ENCODE assay signal across 8 mouse cellular contexts in genomic region chr14:58071830-58072770, GRCm38 (mm10). TPM values are rescaled to one million over a fixed set of nuclear protein-coding genes. Genes with fewer than 3 reads are reported as not detected.
DNase-seq lines count a peak whose midpoint lies in the region; ATAC-seq and TF ChIP-seq lines count a peak whose summit lies in the region.

No protein-coding gene starts in this region.

- H3K27ac ChIP-seq in forebrain, embryonic 11.5 days (ENCODE audit: low read depth, low read length) = no peak overlapping the region
- peak overlapping the region; percentile 86 for H3K27ac ChIP-seq in heart, postnatal 0 days (ENCODE audit: low read depth)
- H3K27ac ChIP-seq in liver, embryonic 14.5 days = no peak overlapping the region

- H3K36me3 ChIP-seq in forebrain, embryonic 11.5 days (ENCODE audit: control insufficient read depth, insufficient read depth, low read length) = no peaks in the 10 kb centered on the region
- no peaks in the 10 kb centered on the region for H3K36me3 ChIP-seq in heart, postnatal 0 days (replicated peaks; ENCODE audit: control insufficient read depth, insufficient read depth, low read length)
- H3K36me3 ChIP-seq in liver, embryonic 14.5 days (replicated peaks; ENCODE audit: control insufficient read depth, insufficient read depth, low read depth) = no peaks in the 10 kb centered on the region

- peaks cover 66% of the 10 kb centered on the region for H3K27me3 ChIP-seq in forebrain, embryonic 11.5 days (ENCODE audit: control insufficient read depth, insufficient read depth, low read length)
- H3K27me3 ChIP-seq in heart, postnatal 0 days (ENCODE audit: control insufficient read depth, insufficient read depth, low read length) = peaks cover 25% of the 10 kb centered on the region
- H3K27me3 ChIP-seq in liver, embryonic 14.5 days (ENCODE audit: control insufficient read depth, insufficient read depth, low read length) = peaks cover 85% of the 10 kb centered on the region

- peak overlapping the region; percentile 81 for H3K4me2 ChIP-seq in forebrain, embryonic 11.5 days (ENCODE audit: low read depth, low read length, severe bottlenecking)
- H3K4me2 ChIP-seq in heart, postnatal 0 days (ENCODE audit: low read depth, low read length) = peak overlapping the region; percentile 86
- H3K4me2 ChIP-seq in liver, embryonic 14.5 days (ENCODE audit: low read depth) = peak overlapping the region; percentile 62

- TF ChIP-seq CTCF in heart, postnatal 0 days (IDR thresholded peaks at IDR 0.05; ENCODE audit: low read depth) = no peak
- TF ChIP-seq CTCF in liver, embryonic 14.5 days (IDR thresholded peaks at IDR 0.05; ENCODE audit: low read depth) = no peak

- H3K4me3 ChIP-seq in forebrain, embryonic 11.5 days (ENCODE audit: low read depth, low read length) = peak overlapping the region; percentile 49
- H3K4me3 ChIP-seq in heart, postnatal 0 days (ENCODE audit: low read depth, low read length) = peak overlapping the region; percentile 84
- H3K4me3 ChIP-seq in liver, embryonic 14.5 days (ENCODE audit: insufficient read depth in 1 of 2, low read depth in 2 of 2, low read length in 2 of 2) = peak overlapping the region; percentile 51 to 58

- no peaks in the 10 kb centered on the region for H3K9me3 ChIP-seq in forebrain, embryonic 11.5 days (ENCODE audit: control insufficient read depth, low read length)
- no peaks in the 10 kb centered on the region for H3K9me3 ChIP-seq in heart, postnatal 0 days (replicated peaks; ENCODE audit: control insufficient read depth, low read length)
- H3K9me3 ChIP-seq in liver, embryonic 14.5 days (ENCODE audit: control insufficient read depth, low read length) = no peaks in the 10 kb centered on the region

- DNase-seq in CD4-positive, CD25-positive, alpha-beta regulatory T cell, adult 2 months (ENCODE audit: low read depth, low spot score) = peak; percentile 76
- peak; percentile 96 for DNase-seq in brain, adult 2 months (ENCODE audit: low read depth, low spot score)
- DNase-seq in forebrain, embryonic 11.5 days (ENCODE audit: low spot score) = peak; percentile 87
- DNase-seq in heart, postnatal 0 days (ENCODE audit: low spot score) = peak; percentile 76
- peak; percentile 87 for DNase-seq in kidney, postnatal 14 days
- DNase-seq in liver, embryonic 14.5 days (ENCODE audit: low read depth in 3 of 3, low spot score in 3 of 3) = no peak
- peak; percentile 80 for DNase-seq in neural tube, embryonic 10.5 days (ENCODE audit: extremely low spot score, low spot score)
- peak; percentile 70 for DNase-seq in testis, postnatal 10 days (ENCODE audit: low spot score)

- peak overlapping the region; percentile 52; the same call in 1 of the 2 replicates for H3K9ac ChIP-seq in forebrain, embryonic 11.5 days (ENCODE audit: low read length)
- peak overlapping the region; percentile 69 for H3K9ac ChIP-seq in heart, postnatal 0 days (replicated peaks; ENCODE audit: low read depth, low read length)
- H3K9ac ChIP-seq in liver, embryonic 14.5 days (replicated peaks) = no peak overlapping the region

- TF ChIP-seq EP300 in heart, postnatal 0 days (IDR thresholded peaks at IDR 0.05; ENCODE audit: low read depth) = no peak
- TF ChIP-seq EP300 in liver, embryonic 14.5 days (IDR thresholded peaks at IDR 0.05; ENCODE audit: low read depth) = no peak

- under 1% methylated on average over 85 of the region's 85 CpGs for WGBS in forebrain, embryonic 11.5 days
- under 1% methylated on average over 84 of the region's 85 CpGs for WGBS in heart, postnatal 0 days
- under 1% methylated on average over 84 of the region's 85 CpGs for WGBS in liver, embryonic 14.5 days (ENCODE audit: insufficient replicate concordance)

- peaks cover 18% of the 10 kb centered on the region for H3K4me1 ChIP-seq in forebrain, embryonic 11.5 days (replicated peaks; ENCODE audit: control insufficient read depth, insufficient read depth, low read length)
- peaks cover 6% of the 10 kb centered on the region; the same call in 1 of the 2 replicates for H3K4me1 ChIP-seq in heart, postnatal 0 days (ENCODE audit: control insufficient read depth, insufficient read depth)
- no peaks in the 10 kb centered on the region for H3K4me1 ChIP-seq in liver, embryonic 14.5 days (replicated peaks; ENCODE audit: control insufficient read depth in 2 of 2, insufficient read depth in 2 of 2, low read length in 1 of 2)

- peak; percentile 81 for ATAC-seq in forebrain, embryonic 11.5 days (replicated peaks; ENCODE audit: low FRiP score)
- ATAC-seq in heart, postnatal 0 days (ENCODE audit: insufficient read depth, low read depth) = peak; percentile 80
- no peak for ATAC-seq in liver, embryonic 14.5 days (ENCODE audit: insufficient read depth)

RNA-seq across cellular contexts. Expression of gene Fgf9, which starts 1.8 kb away (rescaled TPM):
- 1.4 and 2.2 TPM in 2 replicates for polyA plus RNA-seq in forebrain, embryonic 11.5 days (2014; fragmentation: Nextera tagmentation; extraction: Ambion mirVana)
- 3.7 and 7.6 TPM in 2 replicates for total RNA-seq in heart, postnatal 0 days (2014; rRNA removed; ENCODE audit: low replicate concordance)
- 10.0 and 10.6 TPM in 2 replicates for polyA plus RNA-seq in heart, postnatal 0 days (2015; fragmentation: Nextera tagmentation; extraction: Ambion mirVana)
- 0.08 and 0.10 TPM in 2 replicates for polyA plus RNA-seq in liver, embryonic 14.5 days (2012; rRNA removed)
- polyA plus RNA-seq in liver, embryonic 14.5 days (2014; fragmentation: Nextera tagmentation; extraction: Ambion mirVana) = 0.25 and 0.51 TPM in 2 replicates

Comparison
In these comparisons a context has a peak if more than half of its experiments do, and no peak if none do; other contexts are left out.
1. DNase-seq: peak in CD4-positive, CD25-positive, alpha-beta regulatory T cell, adult 2 months (single experiment), brain, adult 2 months (single experiment), forebrain, embryonic 11.5 days (single experiment), heart, postnatal 0 days (single experiment), kidney, postnatal 14 days (single experiment), neural tube, embryonic 10.5 days (single experiment) and testis, postnatal 10 days (single experiment); none in liver, embryonic 14.5 days (0 of 3).
2. Peak in every context shown above with its lines, with median percentiles within 50 percentile points of each other: H3K4me2 ChIP-seq and H3K4me3 ChIP-seq.